Mouse (Mus musculus) heart, adult 8-10 months (tissue): ENCODE results near the gene Cfap45. TPM values are rescaled to one million over a fixed set of nuclear protein-coding genes. Genes with fewer than 3 reads are reported as not detected.
A peak's percentile ranks its signal among the peaks of the same experiment; 100 is the strongest.

ENCODE experiments used
- DNase-seq: peaks from one replicate; pipeline ENCODE4 v3.0.0; 2022; ENCODE audit warnings: low spot score
- total RNA-seq, 4 experiments: library from RNA; stranded (reverse); gene quantifications; 2 replicates each; pipeline ENCODE4 v1.2.4; 2022

Cfap45 gene
- under 1 TPM; 0.19 to 0.98 (median 0.46) TPM for total RNA-seq

GRCm38 (mm10) chr1:172520576-172521440, at the start of gene Cfap45:
Cfap45 (plus strand) TSS chr1:172520801.
- peak; percentile 89 for DNase-seq

GRCm38 (mm10) chr1:172472909-172473308, 47.7 kb upstream of the Cfap45 start:
- DNase-seq: no peak

GRCm38 (mm10) chr1:172474196-172474595, 46.4 kb upstream of the Cfap45 start:
- DNase-seq: no peak

GRCm38 (mm10) chr1:172475054-172475741, 45.4 kb upstream of the Cfap45 start, which contains the start of gene Slamf9:
Slamf9 (plus strand) TSS chr1:172475358.
- DNase-seq: peak; percentile 33

GRCm38 (mm10) chr1:172478020-172478419, 42.6 kb upstream of the Cfap45 start:
- DNase-seq: no peak

- no peak for DNase-seq
Measured at GRCm38 (mm10) chr1:172480376-172480775, 40.2 kb upstream of the Cfap45 start.

GRCm38 (mm10) chr1:172481111-172481510, 39.5 kb upstream of the Cfap45 start:
- no peak for DNase-seq

- peak; percentile 78 for DNase-seq
Measured at GRCm38 (mm10) chr1:172481540-172482280, 38.9 kb upstream of the Cfap45 start, which contains the start of gene Igsf9. Igsf9 (plus strand) TSS chr1:172481788.

- DNase-seq: no peak
Measured at GRCm38 (mm10) chr1:172482518-172483360, 37.9 kb upstream of the Cfap45 start.

GRCm38 (mm10) chr1:172483361-172483660, 37.3 kb upstream of the Cfap45 start:
- DNase-seq: no peak

- DNase-seq: no peak
Measured at GRCm38 (mm10) chr1:172484236-172484635, 36.4 kb upstream of the Cfap45 start.

GRCm38 (mm10) chr1:172484671-172485070, 35.9 kb upstream of the Cfap45 start:
- no peak for DNase-seq

- DNase-seq: no peak
Measured at GRCm38 (mm10) chr1:172485821-172486220, 34.8 kb upstream of the Cfap45 start.

- DNase-seq: no peak
Measured at GRCm38 (mm10) chr1:172486236-172486635, 34.4 kb upstream of the Cfap45 start.

- DNase-seq: no peak
Measured at GRCm38 (mm10) chr1:172486651-172487050, 34.0 kb upstream of the Cfap45 start.

- DNase-seq: no peak
Measured at GRCm38 (mm10) chr1:172487859-172488258, 32.7 kb upstream of the Cfap45 start.

GRCm38 (mm10) chr1:172488831-172489230, 31.8 kb upstream of the Cfap45 start:
- no peak for DNase-seq

- DNase-seq: no peak
Measured at GRCm38 (mm10) chr1:172489585-172490250, 30.9 kb upstream of the Cfap45 start.

GRCm38 (mm10) chr1:172490261-172490661, 30.3 kb upstream of the Cfap45 start:
- DNase-seq: peak; percentile 92

- DNase-seq: no peak
Measured at GRCm38 (mm10) chr1:172492047-172492446, 28.6 kb upstream of the Cfap45 start.

GRCm38 (mm10) chr1:172493516-172493915, 27.1 kb upstream of the Cfap45 start:
- DNase-seq: no peak
